Mouse (Mus musculus) heart, postnatal 0 days (tissue): ENCODE results near the gene E130218I03Rik. TPM values are rescaled to one million over a fixed set of nuclear protein-coding genes. Genes with fewer than 3 reads are reported as not detected.

ENCODE experiments used
- ATAC-seq: fragments of 200-750 bp; cut with Nextera tagmentation; 2 replicates; pipeline ENCODE4 v1.8.0; 2017; ENCODE audit warnings: low read depth, moderate number of reproducible peaks, moderate library complexity; ENCODE audit not compliant: insufficient read depth
- DNase-seq: peaks from one replicate; pipeline ENCODE4 v3.0.0-alpha.2; 2016; ENCODE audit warnings: low spot score
- H3K27ac ChIP-seq: fragments of 300-500 bp; sonication (generic); 2 replicates; pipeline ENCODE4 v1.5.1; 2014; ENCODE audit warnings: low read depth, mild to moderate bottlenecking
- H3K27me3 ChIP-seq: fragments of 300-500 bp; sonication (generic); 2 replicates; pipeline ENCODE4 v1.6.1; 2014; ENCODE audit warnings: low read length, mixed read lengths; ENCODE audit not compliant: control insufficient read depth, insufficient read depth
- H3K36me3 ChIP-seq: fragments of 300-500 bp; sonication (generic); replicated peaks from 2 replicates; pipeline ENCODE4 v1.6.1; 2014; ENCODE audit warnings: low read length, mixed read lengths; ENCODE audit not compliant: control insufficient read depth, insufficient read depth
- H3K4me1 ChIP-seq: fragments of 300-500 bp; sonication (generic); 2 replicates; pipeline ENCODE4 v1.6.1; 2014; ENCODE audit warnings: antibody characterized with exemption; ENCODE audit not compliant: control insufficient read depth, insufficient read depth
- H3K4me2 ChIP-seq: fragments of 300-500 bp; sonication (generic); 2 replicates; pipeline ENCODE4 v1.6.1; 2014; ENCODE audit warnings: low read depth, mild to moderate bottlenecking, low read length, moderate library complexity
- H3K4me3 ChIP-seq: fragments of 300-500 bp; sonication (generic); 2 replicates; pipeline ENCODE4 v1.5.1; 2014; ENCODE audit warnings: low read depth, low read length
- H3K9ac ChIP-seq: fragments of 300-500 bp; sonication (generic); replicated peaks from 2 replicates; pipeline ENCODE4 v1.6.1; 2014; ENCODE audit warnings: low read depth, low read length, mixed read lengths
- H3K9me3 ChIP-seq: fragments of 300-500 bp; sonication (generic); replicated peaks from 2 replicates; pipeline ENCODE4 v1.6.1; 2016; ENCODE audit warnings: low read length; ENCODE audit not compliant: control insufficient read depth
- CTCF ChIP-seq: IDR thresholded peaks from 2 replicates; pipeline ENCODE4 v1.5.1; 2016; ENCODE audit warnings: antibody characterized with exemption, control low read depth, low read depth
- EP300 ChIP-seq: IDR thresholded peaks from 2 replicates; pipeline ENCODE4 v1.6.1; 2016; ENCODE audit warnings: antibody characterized with exemption, low read depth
- WGBS: fragments of 180-500 bp; shearing (Covaris S2); extraction: QIAGEN DNeasy Blood & Tissue Kit; methylation state at CpG from one replicate; pipeline ENCODE4 v1.1.7; 2014; 5-methylcytosine and 5-hydroxymethylcytosine counted together
- polyA plus RNA-seq: library from polyadenylated mRNA; unstranded; fragments of >200 nt; fragmentation: Nextera tagmentation; extraction: Ambion mirVana; gene quantifications from 2 replicates; pipeline ENCODE4 v1.2.1, GENCODE M21; 2015
- total RNA-seq: library from RNA; depleted of rRNA; stranded (reverse); fragments of >200 nt; gene quantifications from 2 replicates; pipeline ENCODE4 v1.2.3, GENCODE M21; 2014; ENCODE audit warnings: low replicate concordance

E130218I03Rik gene
- total and polyA plus RNA-seq, 2 experiments from 2014 or later, result 0.20 TPM; not detected in 1

- DNase-seq (peak; percentile 25), ATAC-seq (peak; percentile 21)
- WGBS, result 3% methylated on average over 59 of the region's 59 CpGs
- peaks cover 27% of the 10 kb centered on the region for H3K4me1 ChIP-seq
- peak overlapping the region; percentile 91 for H3K4me3 ChIP-seq
- peaks cover 27% of the 10 kb centered on the region for H3K36me3 ChIP-seq
- H3K27me3 ChIP-seq, result no peaks in the 10 kb centered on the region
- no peaks in the 10 kb centered on the region for H3K9me3 ChIP-seq
- H3K27ac ChIP-seq, result peak overlapping the region; percentile 81
- peak overlapping the region; percentile 95 for H3K4me2 ChIP-seq
- H3K9ac ChIP-seq, result peak overlapping the region; percentile 86
- no peak for TF ChIP-seq EP300
Measured at GRCm38 (mm10) chr4:134286226-134287167, 43.0 kb downstream of the E130218I03Rik start.

GRCm38 (mm10) chr4:134287168-134287564 lies 43.7 kb downstream of the E130218I03Rik start:
- peak; percentile 93 for ATAC-seq
- Histone ChIP-seq H3K9me3 (no peaks in the 10 kb centered on the region), H3K27ac (peak overlapping the region; percentile 96), H3K27me3 (no peaks in the 10 kb centered on the region), H3K36me3 (peaks cover 21% of the 10 kb centered on the region), H3K4me2 (peak overlapping the region; percentile 95), H3K4me1 (peaks cover 27% of the 10 kb centered on the region), H3K4me3 (peak overlapping the region; percentile 91), H3K9ac (peak overlapping the region; percentile 86)
- DNase-seq, result peak; percentile 93
- no peak; the same call in 1 of the 2 replicates for TF ChIP-seq EP300
- peak; percentile 25; the same call in 1 of the 2 replicates for TF ChIP-seq CTCF
- 0% methylated on average over 51 of the region's 59 CpGs for WGBS

- WGBS, result under 1% methylated on average over 33 of the region's 43 CpGs
- peak; percentile 78 for DNase-seq
- H3K9ac ChIP-seq, result peak within 1 kb of the TSS; percentile 86
Measured at GRCm38 (mm10) chr4:134287575-134288025, 44.1 kb downstream of the E130218I03Rik start, which contains the start of gene Pdik1l. Pdik1l (minus strand) TSS chr4:134287895.

GRCm38 (mm10) chr4:134288397-134289256 lies 45.2 kb downstream of the E130218I03Rik start:
- Histone ChIP-seq H3K4me1 (peaks cover 37% of the 10 kb centered on the region), H3K4me2 (peak overlapping the region; percentile 83), H3K36me3 (peaks cover 7% of the 10 kb centered on the region), H3K9me3 (no peaks in the 10 kb centered on the region), H3K27me3 (no peaks in the 10 kb centered on the region), H3K9ac (peak overlapping the region; percentile 86; the same call in 1 of the 2 replicates), H3K27ac (peak overlapping the region; percentile 96), H3K4me3 (peak overlapping the region; percentile 91)
- WGBS, result 33% methylated on average over 11 of the region's 11 CpGs
- TF ChIP-seq EP300 (no peak), CTCF (no peak)
- ATAC-seq, result no peak
- DNase-seq, result no peak

More at GRCm38 (mm10) chr4:134287575-134288025, 44.1 kb downstream of the E130218I03Rik start, which contains the start of gene Pdik1l:
- Histone ChIP-seq H3K36me3 (peaks cover 17% of the 10 kb centered on the region), H3K4me1 (peaks cover 30% of the 10 kb centered on the region), H3K4me2 (peak within 1 kb of the TSS; percentile 95), H3K27me3 (no peaks in the 10 kb centered on the region), H3K27ac (peak within 1 kb of the TSS; percentile 96), H3K9me3 (no peaks in the 10 kb centered on the region), H3K4me3 (peak within 1 kb of the TSS; percentile 91)
- TF ChIP-seq EP300 (no peak; the same call in 1 of the 2 replicates), CTCF (no peak)
- ATAC-seq, result peak; percentile 82

GRCm38 (mm10) chr4:134292067-134292466 lies 48.6 kb downstream of the E130218I03Rik start:
- no peak overlapping the region for H3K9ac ChIP-seq
- H3K36me3 ChIP-seq, result no peaks in the 10 kb centered on the region
- no peak for ATAC-seq
- no peak overlapping the region for H3K4me2 ChIP-seq
- H3K4me3 ChIP-seq, result no peak overlapping the region
- H3K27ac ChIP-seq, result no peak overlapping the region
- 19% methylated on average over 7 of the region's 7 CpGs for WGBS
- DNase-seq, result peak; percentile 66
- no peaks in the 10 kb centered on the region for H3K27me3 ChIP-seq
- H3K4me1 ChIP-seq, result peaks cover 31% of the 10 kb centered on the region
- peak; percentile 91 for TF ChIP-seq CTCF
- TF ChIP-seq EP300, result no peak
- no peaks in the 10 kb centered on the region for H3K9me3 ChIP-seq
